Mouse (Mus musculus): ENCODE measurements around the gene Zfp277. TPM values are rescaled to one million over a fixed set of nuclear protein-coding genes. Genes with fewer than 3 reads are reported as not detected.

Gene Zfp277
- polyA plus RNA-seq, 1 experiment from 2014 or later = 35.8 TPM

DNA sequence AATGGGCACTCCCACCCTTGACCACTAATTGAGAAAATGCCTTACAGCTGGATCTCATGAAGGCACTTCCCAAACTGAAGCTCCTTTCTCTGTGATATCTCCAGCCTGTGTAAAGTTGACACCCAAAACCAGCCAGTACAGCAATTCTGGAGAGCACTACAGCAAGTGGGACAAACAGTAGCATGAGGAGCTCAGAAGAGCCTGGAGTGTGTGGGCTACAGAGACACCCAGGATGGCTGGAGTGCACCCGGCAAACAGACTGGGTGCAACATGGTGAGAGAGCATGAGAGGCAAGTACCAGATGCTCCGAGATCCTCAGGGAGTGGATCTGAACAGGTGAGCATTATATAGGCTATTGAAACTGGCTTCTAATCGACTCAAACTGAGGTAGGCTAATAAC lies 93.8 kb downstream of the Zfp277 start:
- Histone ChIP-seq H3K36me3 (ENCODE audit: control insufficient read depth, insufficient read depth, low read length) (no peaks in the 10 kb centered on the region), H3K4me1 (ENCODE audit: control insufficient read depth, insufficient read depth, low read length) (no peaks in the 10 kb centered on the region), H3K9me3 (replicated peaks; ENCODE audit: control insufficient read depth, low read length) (no peaks in the 10 kb centered on the region), H3K27ac (ENCODE audit: low read depth, low read length) (no peak overlapping the region), H3K27me3 (ENCODE audit: control insufficient read depth, insufficient read depth, low read length) (no peaks in the 10 kb centered on the region), H3K4me2 (no peak overlapping the region), H3K4me3 (ENCODE audit: low read depth, low read length) (no peak overlapping the region), H3K9ac (ENCODE audit: low read depth, low read length) (no peak overlapping the region)
- ATAC-seq (replicated peaks; ENCODE audit: insufficient number of reproducible peaks, low FRiP score, low TSS enrichment) = no peak
- 89% methylated on average over 3 of the region's 3 CpGs for WGBS (ENCODE audit: insufficient replicate concordance)

DNA sequence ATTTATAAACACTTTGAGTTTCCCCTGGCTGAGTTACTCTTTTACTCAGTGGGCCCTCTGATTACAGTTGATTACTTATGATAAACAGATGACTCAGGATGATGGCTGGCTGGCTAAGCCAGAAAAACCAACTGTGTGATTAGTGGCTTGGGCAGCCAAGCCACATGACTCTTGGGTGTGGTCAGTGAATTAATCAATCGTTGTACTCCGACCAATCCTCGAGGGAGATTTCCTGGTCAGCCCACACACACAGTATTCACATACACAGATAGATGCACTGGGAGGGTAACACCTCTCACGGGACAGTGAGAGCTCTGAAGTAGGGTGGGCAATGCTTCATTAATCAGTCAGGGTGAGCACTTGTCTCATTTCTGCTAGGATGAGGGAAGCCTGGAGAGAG lies 97.5 kb downstream of the Zfp277 start:
- Histone ChIP-seq H3K27ac (ENCODE audit: low read depth, low read length) (no peak overlapping the region), H3K9ac (ENCODE audit: low read depth, low read length) (no peak overlapping the region), H3K9me3 (replicated peaks; ENCODE audit: control insufficient read depth, low read length) (no peaks in the 10 kb centered on the region), H3K4me3 (ENCODE audit: low read depth, low read length) (no peak overlapping the region), H3K4me1 (ENCODE audit: control insufficient read depth, insufficient read depth, low read length) (peaks cover 5% of the 10 kb centered on the region), H3K27me3 (ENCODE audit: control insufficient read depth, insufficient read depth, low read length) (no peaks in the 10 kb centered on the region), H3K4me2 (no peak overlapping the region), H3K36me3 (ENCODE audit: control insufficient read depth, insufficient read depth, low read length) (no peaks in the 10 kb centered on the region)
- WGBS (ENCODE audit: insufficient replicate concordance) = 71% methylated on average over 4 of the region's 4 CpGs
- no peak for ATAC-seq (replicated peaks; ENCODE audit: insufficient number of reproducible peaks, low FRiP score, low TSS enrichment)

DNA sequence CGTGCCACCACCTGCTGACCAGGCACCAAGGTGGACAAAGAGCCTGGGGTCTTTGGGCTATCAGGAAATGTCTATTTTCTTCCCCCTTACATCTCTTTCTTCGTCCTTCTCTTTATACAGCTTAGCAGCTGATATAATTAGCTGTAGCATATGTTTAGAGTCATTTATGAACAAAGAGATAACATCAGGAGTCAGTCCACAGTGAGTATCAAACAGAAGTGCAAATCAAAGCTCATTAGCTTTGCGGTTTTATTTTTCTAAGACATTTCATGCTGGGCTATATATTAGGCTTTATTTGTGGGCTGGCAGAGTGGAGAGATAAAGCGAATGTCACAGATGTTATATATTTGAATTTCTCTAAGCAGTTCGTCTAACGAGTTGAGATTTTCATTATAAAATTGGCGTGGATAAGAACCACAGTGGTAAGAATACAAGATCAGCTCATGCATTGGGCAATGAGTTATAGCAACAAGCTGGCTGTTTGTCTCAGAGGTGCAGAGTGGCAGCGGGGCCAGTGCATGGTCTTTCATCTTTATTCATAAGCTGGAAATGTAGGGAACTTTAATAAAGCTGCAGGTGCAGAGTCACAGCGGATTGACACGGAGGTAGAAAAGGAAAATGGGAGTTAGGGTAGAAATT lies 98.5 kb downstream of the Zfp277 start:
- Histone ChIP-seq H3K27me3 (ENCODE audit: control insufficient read depth, insufficient read depth, low read length) (no peaks in the 10 kb centered on the region), H3K4me1 (ENCODE audit: control insufficient read depth, insufficient read depth, low read length) (peaks cover 5% of the 10 kb centered on the region), H3K27ac (ENCODE audit: low read depth, low read length) (no peak overlapping the region), H3K9ac (ENCODE audit: low read depth, low read length) (no peak overlapping the region), H3K36me3 (ENCODE audit: control insufficient read depth, insufficient read depth, low read length) (no peaks in the 10 kb centered on the region), H3K4me2 (no peak overlapping the region), H3K4me3 (ENCODE audit: low read depth, low read length) (no peak overlapping the region), H3K9me3 (replicated peaks; ENCODE audit: control insufficient read depth, low read length) (no peaks in the 10 kb centered on the region)
- WGBS (ENCODE audit: insufficient replicate concordance) = 85% methylated on average over 10 of the region's 10 CpGs
- no peak for ATAC-seq (replicated peaks; ENCODE audit: insufficient number of reproducible peaks, low FRiP score, low TSS enrichment)

DNA sequence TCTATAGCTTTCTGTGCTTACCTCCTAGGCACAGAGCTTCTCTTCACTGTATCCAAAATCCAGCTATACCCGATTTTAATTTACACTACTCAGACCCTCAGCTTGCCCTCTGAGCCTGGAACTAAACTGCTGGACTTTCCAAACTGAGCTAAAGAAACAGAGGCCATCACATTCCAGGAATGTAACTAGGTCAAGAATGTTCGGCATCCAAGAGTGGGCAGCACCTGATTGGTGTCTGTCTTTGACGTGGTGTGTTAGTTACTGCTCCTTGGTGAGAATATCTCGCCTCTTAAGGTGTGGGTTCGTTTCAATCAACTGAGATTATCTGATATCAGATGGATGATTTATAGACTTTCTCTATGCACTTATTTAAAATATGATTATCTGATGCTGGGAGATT lies 104.3 kb downstream of the Zfp277 start:
- 35% methylated on average over 5 of the region's 5 CpGs for WGBS (ENCODE audit: insufficient replicate concordance)
- ATAC-seq (replicated peaks; ENCODE audit: insufficient number of reproducible peaks, low FRiP score, low TSS enrichment) = no peak
- no peak overlapping the region for H3K4me3 ChIP-seq (ENCODE audit: low read depth, low read length)
- no peaks in the 10 kb centered on the region for H3K36me3 ChIP-seq (ENCODE audit: control insufficient read depth, insufficient read depth, low read length)
- H3K9me3 ChIP-seq (replicated peaks; ENCODE audit: control insufficient read depth, low read length) = no peaks in the 10 kb centered on the region
- no peak overlapping the region for H3K4me2 ChIP-seq
- 0 out of 2 replicates have a peak overlapping the region, but pooled peaks have one; percentile 4 for H3K27ac ChIP-seq (ENCODE audit: low read depth, low read length)
- H3K27me3 ChIP-seq (ENCODE audit: control insufficient read depth, insufficient read depth, low read length) = no peaks in the 10 kb centered on the region
- H3K9ac ChIP-seq (ENCODE audit: low read depth, low read length) = no peak overlapping the region
- H3K4me1 ChIP-seq (ENCODE audit: control insufficient read depth, insufficient read depth, low read length) = peaks cover 23% of the 10 kb centered on the region

DNA sequence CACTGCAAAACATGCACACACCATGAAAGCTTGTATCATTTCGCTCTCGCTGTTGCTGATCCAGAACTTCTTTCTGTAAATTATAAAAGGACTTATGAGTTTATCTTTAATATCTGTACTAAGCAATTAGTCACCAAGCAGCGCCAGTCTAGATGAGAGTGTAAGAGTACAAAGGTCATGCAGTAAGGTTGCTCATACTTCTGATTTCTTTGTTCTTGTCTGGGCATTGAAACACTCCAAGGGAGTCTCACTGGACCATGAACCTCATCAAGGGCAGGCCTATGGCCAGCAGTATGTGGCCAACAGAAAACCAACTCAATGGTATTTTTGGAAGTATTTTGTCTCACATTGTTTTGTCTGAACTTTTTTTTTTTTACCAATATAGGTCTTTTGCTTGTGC lies 110.4 kb downstream of the Zfp277 start:
- Histone ChIP-seq H3K27ac (ENCODE audit: low read depth, low read length) (no peak overlapping the region), H3K9ac (ENCODE audit: low read depth, low read length) (no peak overlapping the region), H3K27me3 (ENCODE audit: control insufficient read depth, insufficient read depth, low read length) (no peaks in the 10 kb centered on the region), H3K9me3 (replicated peaks; ENCODE audit: control insufficient read depth, low read length) (no peaks in the 10 kb centered on the region), H3K4me1 (ENCODE audit: control insufficient read depth, insufficient read depth, low read length) (peaks cover 12% of the 10 kb centered on the region), H3K4me2 (no peak overlapping the region), H3K4me3 (ENCODE audit: low read depth, low read length) (no peak overlapping the region), H3K36me3 (ENCODE audit: control insufficient read depth, insufficient read depth, low read length) (no peaks in the 10 kb centered on the region)
- 91% methylated on average over 3 of the region's 3 CpGs for whole genome bisulfite sequencing (ENCODE audit: insufficient replicate concordance)
- no peak for ATAC-seq (replicated peaks; ENCODE audit: insufficient number of reproducible peaks, low FRiP score, low TSS enrichment)

DNA sequence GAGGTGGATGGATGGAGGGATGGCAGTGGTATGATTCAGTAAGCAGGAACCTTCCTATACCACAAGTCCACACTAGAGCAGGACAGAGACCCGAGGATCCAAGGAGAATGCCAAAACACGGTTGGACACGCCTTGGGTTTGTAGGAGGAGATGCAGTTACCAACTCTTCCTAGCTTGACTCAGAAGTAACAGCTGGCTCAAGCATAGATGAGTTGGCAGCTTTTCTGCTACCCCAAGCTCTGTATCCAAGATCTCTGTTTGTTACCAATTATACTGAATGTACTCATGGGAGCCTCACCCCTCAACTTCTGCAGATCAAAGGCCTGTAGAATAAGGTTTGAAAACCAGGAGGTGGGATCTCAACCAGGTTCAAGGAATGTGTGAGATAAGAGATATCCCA lies 114.2 kb downstream of the Zfp277 start:
- H3K4me2 ChIP-seq = no peak overlapping the region
- 86% methylated on average over 3 of the region's 3 CpGs for whole genome bisulfite sequencing (ENCODE audit: insufficient replicate concordance)
- H3K27me3 ChIP-seq (ENCODE audit: control insufficient read depth, insufficient read depth, low read length) = no peaks in the 10 kb centered on the region
- no peaks in the 10 kb centered on the region for H3K9me3 ChIP-seq (replicated peaks; ENCODE audit: control insufficient read depth, low read length)
- no peak overlapping the region for H3K4me3 ChIP-seq (ENCODE audit: low read depth, low read length)
- no peak overlapping the region for H3K9ac ChIP-seq (ENCODE audit: low read depth, low read length)
- H3K27ac ChIP-seq (ENCODE audit: low read depth, low read length) = no peak overlapping the region
- ATAC-seq (replicated peaks; ENCODE audit: insufficient number of reproducible peaks, low FRiP score, low TSS enrichment) = no peak
- H3K4me1 ChIP-seq (ENCODE audit: control insufficient read depth, insufficient read depth, low read length) = no peaks in the 10 kb centered on the region
- no peaks in the 10 kb centered on the region for H3K36me3 ChIP-seq (ENCODE audit: control insufficient read depth, insufficient read depth, low read length)

DNA sequence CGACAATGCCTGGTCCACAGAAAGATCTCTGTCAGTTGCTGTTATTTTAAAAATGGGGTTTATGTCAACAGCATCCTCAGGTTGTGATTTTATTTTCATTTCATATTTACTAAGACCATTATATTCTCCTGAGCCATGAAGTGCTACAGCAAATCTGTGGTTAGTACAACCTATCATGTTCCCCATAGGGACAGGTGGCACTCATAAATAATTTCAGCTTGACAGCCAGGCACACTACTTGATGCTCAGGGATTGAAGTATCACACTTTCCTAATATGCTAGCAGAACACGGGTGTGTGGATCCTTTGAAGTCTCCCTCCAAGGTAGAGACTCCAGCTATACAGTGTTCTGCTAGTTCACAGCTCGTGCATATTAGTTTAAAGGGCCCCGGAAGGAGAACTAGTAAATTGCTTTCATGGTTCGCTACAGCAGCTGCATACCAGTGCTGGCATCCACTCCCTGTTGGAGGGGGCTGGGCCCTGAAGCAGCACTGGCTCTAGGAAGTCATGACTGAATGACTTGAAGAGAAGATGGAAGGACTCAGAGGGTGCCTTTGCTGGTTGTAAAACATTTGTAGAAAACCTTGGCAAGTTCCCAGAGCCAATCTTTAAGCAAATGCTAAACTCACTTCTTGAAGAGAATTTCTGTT lies 118.6 kb downstream of the Zfp277 start:
- 65% methylated on average over 5 of the region's 5 CpGs for WGBS (ENCODE audit: insufficient replicate concordance)
- H3K36me3 ChIP-seq (ENCODE audit: control insufficient read depth, insufficient read depth, low read length) = no peaks in the 10 kb centered on the region
- no peaks in the 10 kb centered on the region for H3K4me1 ChIP-seq (ENCODE audit: control insufficient read depth, insufficient read depth, low read length)
- no peak overlapping the region for H3K4me2 ChIP-seq
- no peaks in the 10 kb centered on the region for H3K27me3 ChIP-seq (ENCODE audit: control insufficient read depth, insufficient read depth, low read length)
- H3K9me3 ChIP-seq (replicated peaks; ENCODE audit: control insufficient read depth, low read length) = no peaks in the 10 kb centered on the region
- H3K27ac ChIP-seq (ENCODE audit: low read depth, low read length) = no peak overlapping the region
- no peak overlapping the region for H3K4me3 ChIP-seq (ENCODE audit: low read depth, low read length)
- H3K9ac ChIP-seq (ENCODE audit: low read depth, low read length) = no peak overlapping the region
- no peak for ATAC-seq (replicated peaks; ENCODE audit: insufficient number of reproducible peaks, low FRiP score, low TSS enrichment)

DNA sequence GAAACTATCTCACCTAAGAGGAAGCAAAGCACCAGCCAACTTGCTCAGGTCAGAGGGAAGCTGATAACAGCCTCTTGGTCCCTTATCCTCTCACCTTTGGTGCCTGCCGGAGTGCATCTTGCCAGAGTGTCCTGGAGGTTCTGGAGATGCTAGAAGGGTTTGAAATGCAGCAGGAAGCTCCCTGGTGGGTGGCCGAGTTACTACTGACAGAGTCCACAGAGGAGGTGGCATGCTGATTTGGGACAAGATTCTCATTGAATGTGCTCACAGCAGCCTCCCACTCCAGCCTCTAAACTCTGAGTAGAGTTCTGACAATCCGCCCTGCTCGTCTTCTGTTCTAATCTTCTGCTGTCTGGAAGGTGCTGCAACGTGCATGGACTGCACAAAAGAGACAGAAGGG lies 120.1 kb downstream of the Zfp277 start:
- no peaks in the 10 kb centered on the region for H3K9me3 ChIP-seq (replicated peaks; ENCODE audit: control insufficient read depth, low read length)
- ATAC-seq (replicated peaks; ENCODE audit: insufficient number of reproducible peaks, low FRiP score, low TSS enrichment) = no peak
- no peaks in the 10 kb centered on the region for H3K36me3 ChIP-seq (ENCODE audit: control insufficient read depth, insufficient read depth, low read length)
- no peak overlapping the region for H3K4me2 ChIP-seq
- H3K9ac ChIP-seq (ENCODE audit: low read depth, low read length) = no peak overlapping the region
- no peaks in the 10 kb centered on the region for H3K4me1 ChIP-seq (ENCODE audit: control insufficient read depth, insufficient read depth, low read length)
- WGBS (ENCODE audit: insufficient replicate concordance) = 76% methylated on average over 5 of the region's 5 CpGs
- H3K27ac ChIP-seq (ENCODE audit: low read depth, low read length) = no peak overlapping the region
- H3K4me3 ChIP-seq (ENCODE audit: low read depth, low read length) = no peak overlapping the region
- H3K27me3 ChIP-seq (ENCODE audit: control insufficient read depth, insufficient read depth, low read length) = no peaks in the 10 kb centered on the region

DNA sequence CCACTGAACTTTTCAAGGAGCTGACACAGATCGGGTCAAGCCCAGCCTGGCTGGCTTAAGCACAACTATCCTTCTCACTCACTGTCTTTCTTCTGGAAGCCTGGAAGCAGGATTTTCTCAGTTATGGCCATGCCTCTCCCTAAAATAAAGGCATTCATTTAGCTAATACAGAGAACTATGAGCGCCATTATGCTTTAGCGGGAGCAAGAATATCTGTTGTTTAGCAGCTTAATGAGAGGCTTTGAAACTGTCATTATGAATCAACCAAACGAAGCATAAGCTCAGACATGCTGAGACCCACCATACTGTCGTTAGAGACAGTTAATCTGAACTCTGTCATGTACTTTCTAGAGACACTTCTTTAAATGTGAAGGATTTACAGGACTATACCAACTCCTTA lies 120.9 kb downstream of the Zfp277 start:
- Histone ChIP-seq H3K4me3 (ENCODE audit: low read depth, low read length) (no peak overlapping the region), H3K27me3 (ENCODE audit: control insufficient read depth, insufficient read depth, low read length) (no peaks in the 10 kb centered on the region), H3K4me1 (ENCODE audit: control insufficient read depth, insufficient read depth, low read length) (no peaks in the 10 kb centered on the region), H3K4me2 (no peak overlapping the region), H3K9me3 (replicated peaks; ENCODE audit: control insufficient read depth, low read length) (no peaks in the 10 kb centered on the region), H3K36me3 (ENCODE audit: control insufficient read depth, insufficient read depth, low read length) (no peaks in the 10 kb centered on the region), H3K9ac (ENCODE audit: low read depth, low read length) (no peak overlapping the region), H3K27ac (ENCODE audit: low read depth, low read length) (no peak overlapping the region)
- 84% methylated on average over 5 of the region's 5 CpGs for WGBS (ENCODE audit: insufficient replicate concordance)
- ATAC-seq (replicated peaks; ENCODE audit: insufficient number of reproducible peaks, low FRiP score, low TSS enrichment) = no peak

All from heart, embryonic 11.5 days (tissue).